In the genomic region with DNA sequence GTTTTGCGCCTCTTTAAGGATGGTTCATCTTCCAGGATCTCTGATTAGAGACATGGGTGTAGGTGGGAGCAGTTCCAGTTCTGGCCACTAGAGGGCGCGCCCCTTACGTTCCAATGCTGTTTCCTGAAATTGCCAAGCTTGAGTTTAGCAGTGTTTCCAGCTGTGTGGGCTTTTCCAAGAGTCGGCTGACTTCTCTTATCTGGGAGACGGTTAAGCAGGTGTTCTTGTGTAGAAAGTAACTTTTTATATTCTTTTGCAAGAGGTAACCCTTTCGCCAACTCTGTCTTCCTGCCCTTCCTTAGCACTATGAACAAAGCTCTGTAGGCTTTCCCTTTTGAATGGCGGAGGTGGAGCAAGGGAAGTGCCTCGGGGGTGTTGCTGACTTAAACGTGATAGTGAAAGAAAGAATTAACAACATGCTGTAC, we compare ENCODE assay signal across 8 mouse cellular contexts. TPM values are rescaled to one million over a fixed set of nuclear protein-coding genes. Genes with fewer than 3 reads are reported as not detected.
DNase-seq lines count a peak whose midpoint lies in the region; ATAC-seq and TF ChIP-seq lines count a peak whose summit lies in the region.

No protein-coding gene starts in this region.

- peak overlapping the region; percentile 34 for H3K4me3 ChIP-seq in lung, embryonic 15.5 days
- H3K4me3 ChIP-seq in thymus, adult 2 months (ENCODE audit: control insufficient read depth, insufficient read depth, low read length), result peak overlapping the region; percentile 30; the same call in 1 of the 2 replicates

- TF ChIP-seq CTCF in thymus, adult 2 months (IDR thresholded peaks at IDR 0.05; ENCODE audit: borderline replicate concordance, control insufficient read depth, extremely low read depth, insufficient read depth, low read length, poor library complexity), result peak; percentile 66; the same call in 1 of the 2 replicates

- no peaks in the 10 kb centered on the region for H3K9me3 ChIP-seq in lung, embryonic 15.5 days

- 0 out of 2 replicates have a peak overlapping the region, but pooled peaks have one; percentile 28 for H3K9ac ChIP-seq in lung, embryonic 15.5 days

- peak overlapping the region; percentile 49 for H3K4me2 ChIP-seq in lung, embryonic 15.5 days

- DNase-seq in NIH3T3 (ENCODE audit: low read depth), result peak; percentile 88
- peak; percentile 77 for DNase-seq in cerebellum, adult 9-10 months
- peak; percentile 84 for DNase-seq in forelimb bud, embryonic 11.5 days (ENCODE audit: low read depth, low spot score)
- DNase-seq in layer of hippocampus, adult 8-10 months (ENCODE audit: low spot score in 2 of 2), result peak; percentile 51 to 87
- peak; percentile 24 for DNase-seq in ovary, adult 18-20 months (ENCODE audit: low spot score)
- DNase-seq in thymus, adult 2 months, result peak; percentile 67

- peaks cover 24% of the 10 kb centered on the region for H3K36me3 ChIP-seq in lung, embryonic 15.5 days
- peaks cover 20% of the 10 kb centered on the region; the same call in 1 of the 2 replicates for H3K36me3 ChIP-seq in thymus, adult 2 months (ENCODE audit: control insufficient read depth, insufficient read depth, low read length)

- ATAC-seq in hematopoietic stem cell, adult 5-6 weeks (replicated peaks in 1 of 2; ENCODE audit: insufficient read depth in 1 of 2, low FRiP score in 2 of 2, low TSS enrichment in 1 of 2, low read depth in 1 of 2, poor library complexity in 2 of 2, severe bottlenecking in 2 of 2), result peak; percentile 86 to 89
- ATAC-seq in lung, embryonic 15.5 days (ENCODE audit: borderline replicate concordance, extremely low read depth, low FRiP score, low TSS enrichment), result no peak

- TF ChIP-seq POLR2A in thymus, adult 2 months (IDR thresholded peaks at IDR 0.05; ENCODE audit: control insufficient read depth, extremely low read depth, insufficient read depth, low read length, poor library complexity), result no peak

- WGBS in lung, embryonic 15.5 days, result 5% methylated on average over 10 of the region's 10 CpGs
- 5% methylated on average over 10 of the region's 10 CpGs for WGBS in thymus, adult 2 months

- no peaks in the 10 kb centered on the region for H3K27me3 ChIP-seq in lung, embryonic 15.5 days
- H3K27me3 ChIP-seq in thymus, adult 2 months (ENCODE audit: control insufficient read depth, insufficient read depth, low read length), result no peaks in the 10 kb centered on the region

- 0 out of 2 replicates have a peak, but pooled peaks cover 5% of the 10 kb centered on the region for H3K4me1 ChIP-seq in lung, embryonic 15.5 days
- peaks cover 4% of the 10 kb centered on the region for H3K4me1 ChIP-seq in thymus, adult 2 months (replicated peaks; ENCODE audit: control insufficient read depth, insufficient read depth, low read length)

- H3K27ac ChIP-seq in lung, embryonic 15.5 days, result no peak overlapping the region
- H3K27ac ChIP-seq in thymus, adult 2 months (ENCODE audit: control insufficient read depth, insufficient read depth, low read length), result no peak overlapping the region

RNA-seq across cellular contexts. Expression of gene Tm2d3, which starts 13.9 kb away (rescaled TPM):
- 49.3 and 50.6 TPM in 2 replicates for total RNA-seq in hematopoietic stem cell, adult 5-6 weeks (2017)
- total RNA-seq in layer of hippocampus, adult 8-10 months (2022), result 10 to 100 TPM; 40.9 to 63.0 (median 51.9) TPM
- polyA plus RNA-seq in lung, embryonic 15.5 days (2015; fragmentation: Nextera tagmentation; extraction: Ambion mirVana), result 84.1 and 85.3 TPM in 2 replicates
- polyA plus RNA-seq in thymus, adult 2 months (2012; rRNA removed), result 104 and 117 TPM in 2 replicates

Comparison
In these comparisons a context has a peak if more than half of its experiments do, and no peak if none do; other contexts are left out.
1. DNase-seq: peak in every context shown above with its lines; median percentile 88 in NIH3T3; 84 in forelimb bud, embryonic 11.5 days; 77 in cerebellum, adult 9-10 months; 69 in layer of hippocampus, adult 8-10 months; 67 in thymus, adult 2 months; 24 in ovary, adult 18-20 months.